Mouse (Mus musculus) monocyte, adult 2 months (primary cell): Measurements from ENCODE around the gene Phykpl.
"Not testable (repeated sequence)": the region's sequence is repeated elsewhere in the genome, so short reads cannot be mapped to it uniquely, and the experiment has no call there.

Source experiments
- DNase-seq, 2 experiments: peaks; one replicate each; pipeline ENCODE4 v3.0.0; 2022; ENCODE audit warnings: low spot score in 2 of 2, low read depth in 1 of 2

Gene Phykpl

DNA sequence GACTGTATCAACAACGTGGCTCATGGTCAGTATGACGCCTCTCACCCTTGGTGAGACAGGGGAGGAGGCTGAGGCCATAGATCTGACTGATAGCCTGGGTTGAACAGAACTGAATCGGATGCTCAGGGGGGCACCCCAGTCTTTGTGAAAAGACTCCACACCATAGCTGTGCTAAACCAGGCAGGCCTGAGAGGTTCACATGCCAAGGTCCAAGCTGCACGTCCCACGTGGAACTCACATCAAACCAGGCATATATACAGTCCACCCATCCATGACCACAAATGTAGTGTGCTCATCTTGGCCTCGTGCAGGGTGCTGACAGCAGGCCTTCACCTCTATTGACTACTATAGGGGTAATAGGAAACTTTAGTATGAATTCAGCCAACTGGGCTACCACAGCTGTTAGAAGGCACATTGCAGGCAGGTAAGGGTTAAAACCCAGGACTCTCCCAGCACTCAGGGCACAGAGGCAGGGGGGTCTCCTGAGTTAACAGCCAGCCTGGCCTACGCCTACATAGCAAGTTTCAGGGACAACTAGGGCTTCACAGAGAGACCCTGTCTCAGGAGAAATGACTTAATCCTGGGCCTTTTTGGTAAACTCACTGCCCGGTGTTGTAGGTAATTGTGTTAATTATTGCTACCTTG is 1.2 kb downstream of the Phykpl start:
- DNase-seq = no peak

DNA sequence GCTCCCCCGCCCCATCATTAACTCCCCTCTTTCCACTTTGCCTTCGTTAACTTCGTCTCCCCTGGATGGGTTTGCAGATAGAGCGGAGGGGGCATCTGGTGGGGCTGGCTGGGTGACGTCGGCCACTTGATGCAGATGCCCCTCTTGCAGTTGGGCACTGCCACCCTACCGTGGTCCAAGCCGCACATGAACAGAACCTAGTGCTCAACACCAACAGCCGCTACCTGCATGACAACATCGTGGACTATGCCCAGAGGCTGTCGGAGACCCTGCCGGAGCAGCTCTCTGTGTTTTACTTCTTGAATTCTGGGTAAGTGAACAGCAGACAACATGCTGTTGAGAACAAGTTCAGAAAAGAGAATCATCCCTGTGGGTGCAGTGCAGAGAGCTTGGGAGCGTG is 1.9 kb downstream of the Phykpl start:
- DNase-seq = no peak

DNA sequence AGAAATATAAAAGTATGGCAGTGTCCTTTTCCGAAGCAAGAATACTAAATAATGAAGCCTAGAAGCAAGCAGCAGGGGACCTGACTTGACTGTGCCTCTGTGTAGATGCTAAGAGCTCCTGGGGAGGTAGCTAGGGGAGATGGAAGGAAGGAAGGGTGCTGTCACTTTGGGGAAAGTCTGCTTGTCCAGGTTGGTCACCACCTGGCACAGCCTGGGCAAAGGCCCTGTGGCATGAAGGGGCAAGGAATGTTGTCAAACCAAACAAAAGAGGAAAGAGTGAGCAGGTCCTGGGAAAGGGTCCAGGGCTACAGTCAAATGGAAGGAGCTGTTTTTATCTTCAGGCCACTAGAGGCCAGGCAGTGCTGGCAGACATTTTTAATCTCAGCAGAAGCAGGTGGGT is 2.5 kb downstream of the Phykpl start:
- no peak for DNase-seq

DNA sequence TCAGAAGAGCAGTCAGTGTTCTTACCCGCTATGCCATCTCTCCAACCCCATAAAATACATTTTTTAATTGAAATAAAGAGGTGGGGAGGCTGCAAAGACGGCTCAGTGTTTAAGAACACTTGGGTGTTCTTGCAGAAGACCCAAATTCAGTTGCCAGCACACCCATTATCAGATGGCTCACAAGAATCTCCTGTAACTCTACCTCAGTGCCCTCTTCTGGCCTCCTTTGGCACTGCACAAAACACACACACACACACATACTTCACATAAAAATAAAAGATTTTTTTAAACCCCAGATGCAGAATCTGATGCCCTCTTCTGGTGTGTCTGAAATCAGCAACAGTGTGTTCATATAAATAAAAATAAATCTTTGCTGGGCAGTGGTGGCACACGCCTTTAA is 4.3 kb downstream of the Phykpl start:
- no peak for DNase-seq

GRCm38 (mm10) chr11:51590002-51590401 is 5.4 kb downstream of the Phykpl start:
- no peak for DNase-seq

- no peak for DNase-seq
Observed at GRCm38 (mm10) chr11:51591168-51591567, 6.6 kb downstream of the Phykpl start.

DNA sequence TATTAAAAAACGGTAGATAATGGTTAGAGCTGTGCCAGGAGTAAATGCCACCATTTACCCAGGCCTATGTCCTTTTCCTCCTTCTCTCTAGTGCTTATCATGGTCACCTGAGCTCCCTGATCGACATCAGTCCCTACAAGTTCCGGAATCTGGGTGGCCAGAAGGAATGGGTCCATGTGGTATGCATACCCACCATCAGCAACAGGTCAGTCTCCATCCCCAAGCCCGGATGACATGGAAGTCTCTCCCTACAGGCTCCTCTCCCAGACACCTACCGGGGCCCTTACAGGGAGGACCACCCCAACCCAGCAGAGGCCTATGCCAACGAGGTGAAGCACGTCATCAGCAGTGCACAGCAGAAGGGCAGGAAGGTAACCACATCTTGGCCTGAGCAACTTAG is 7.4 kb downstream of the Phykpl start:
- DNase-seq = no peak

DNA sequence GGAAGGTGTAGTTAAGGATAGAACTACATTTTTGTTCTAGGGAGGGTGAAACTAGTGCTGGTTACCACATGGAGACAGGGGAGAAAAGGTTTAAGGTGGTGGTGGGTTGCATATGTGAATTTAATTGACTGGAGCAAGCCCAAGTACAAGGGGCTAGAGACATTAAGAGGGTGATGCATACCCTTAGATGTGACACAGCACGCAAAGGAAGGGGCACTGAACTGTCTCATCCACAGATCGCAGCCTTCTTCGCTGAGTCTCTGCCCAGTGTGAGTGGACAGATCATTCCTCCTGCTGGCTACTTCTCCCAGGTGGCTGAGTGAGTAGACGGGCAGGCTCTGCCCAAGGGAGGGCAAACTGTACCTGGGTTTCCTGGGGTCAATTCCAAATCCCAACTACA is 8.8 kb downstream of the Phykpl start:
- DNase-seq = no peak

DNA sequence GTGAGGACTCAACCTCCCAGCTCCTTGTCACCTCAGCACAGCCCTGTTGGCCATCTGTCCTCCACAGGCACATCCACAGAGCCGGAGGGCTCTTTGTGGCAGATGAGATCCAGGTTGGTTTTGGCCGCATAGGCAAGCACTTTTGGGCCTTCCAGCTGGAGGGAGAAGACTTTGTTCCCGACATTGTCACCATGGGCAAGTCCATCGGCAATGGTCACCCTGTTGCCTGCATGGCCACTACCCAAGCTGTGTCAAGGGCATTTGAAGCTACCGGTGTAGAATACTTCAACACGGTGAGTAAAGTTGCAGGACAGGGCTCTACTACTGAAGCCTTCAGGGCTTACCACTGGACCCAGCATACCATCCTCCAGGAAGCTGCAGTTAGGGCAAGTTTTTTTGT is 9.3 kb downstream of the Phykpl start:
- DNase-seq = no peak

- no peak for DNase-seq
Observed at GRCm38 (mm10) chr11:51594715-51595350, 10.3 kb downstream of the Phykpl start.

- DNase-seq = no peak
Observed at GRCm38 (mm10) chr11:51595459-51596083, 11.0 kb downstream of the Phykpl start.

DNA sequence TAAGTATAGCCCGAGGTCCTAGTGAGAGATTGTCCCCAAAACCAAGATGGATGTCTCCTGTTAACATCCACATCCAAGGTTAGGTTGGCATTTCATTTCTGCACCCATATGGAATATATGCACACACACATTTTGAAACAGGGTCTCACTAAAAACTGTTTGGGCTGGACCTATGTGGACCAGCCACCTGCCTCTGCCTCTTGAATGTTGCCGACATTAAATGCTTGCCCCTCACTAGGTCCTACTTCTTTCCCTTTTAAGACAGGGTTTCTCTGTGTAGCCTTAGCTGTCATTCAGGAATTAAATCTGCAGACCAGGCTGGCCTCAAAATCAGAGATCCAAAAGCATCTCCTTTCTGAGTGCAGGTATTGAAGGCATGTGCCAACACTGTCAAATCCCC is 13.0 kb downstream of the Phykpl start:
- no peak for DNase-seq

DNA sequence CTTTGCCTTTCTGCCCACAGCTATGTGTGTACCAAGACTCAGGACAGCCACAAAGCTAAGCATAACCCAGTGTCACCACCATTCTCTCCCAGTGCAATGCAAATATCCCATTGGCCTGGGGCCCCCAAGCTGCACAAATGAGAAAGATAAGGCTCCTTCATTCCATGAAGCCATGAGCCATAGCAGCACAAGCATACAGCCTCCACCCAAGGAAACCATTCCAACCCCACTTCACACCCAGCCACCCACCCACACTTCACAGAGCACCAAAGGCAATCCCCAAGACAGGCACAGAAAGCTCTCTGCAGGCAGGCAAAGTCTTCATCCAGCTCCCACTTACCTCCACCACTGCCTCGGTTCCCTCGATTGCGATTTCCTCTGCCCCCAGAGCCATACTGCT is 17.7 kb downstream of the Phykpl start:
- DNase-seq = no peak

DNA sequence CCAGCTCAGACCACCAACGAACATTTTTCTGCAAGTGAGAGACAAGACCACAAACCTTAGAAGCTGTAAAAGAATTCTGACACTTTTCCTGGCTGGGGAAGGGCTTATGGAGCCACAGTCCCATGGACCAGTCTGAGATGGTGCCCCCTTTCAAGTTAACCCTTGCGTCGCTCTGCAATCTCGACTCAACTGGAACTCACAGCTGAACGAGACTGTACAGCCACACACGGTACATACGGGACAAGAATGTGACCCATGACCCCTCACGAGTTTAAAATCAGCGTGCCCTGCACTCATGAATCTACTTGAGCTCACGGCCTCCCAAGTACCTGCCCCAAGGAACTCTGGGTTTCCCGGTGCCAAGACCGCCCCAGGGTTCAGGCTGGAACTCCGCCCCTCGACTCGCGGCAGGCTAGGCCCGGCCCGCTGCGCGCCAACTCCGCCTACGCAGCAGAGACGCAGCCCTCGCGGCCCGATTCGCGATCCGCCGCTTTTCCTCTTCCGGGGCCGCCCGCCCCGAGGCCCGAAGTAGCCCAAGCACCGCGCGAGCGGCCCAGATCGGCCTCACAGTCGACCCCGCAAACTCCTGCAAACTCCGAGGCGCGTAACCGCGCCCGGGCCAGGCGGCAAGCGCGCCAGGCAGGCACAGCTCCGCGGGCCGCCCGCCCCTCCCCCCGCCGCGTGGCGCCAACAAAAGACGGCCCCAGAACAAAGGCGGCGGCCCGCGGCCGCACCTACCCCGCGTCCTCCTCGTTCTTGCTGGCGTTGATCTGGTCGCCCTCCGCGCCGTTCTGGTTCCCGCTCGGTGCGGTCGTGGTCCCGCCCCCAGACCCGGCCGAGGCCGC is 21.3 kb downstream of the Phykpl start:
- DNase-seq = peak in 1 of 2 experiments; percentile 68

- DNase-seq = peak; percentile 91 to 92
Observed at GRCm38 (mm10) chr11:51606447-51607095, 22.0 kb downstream of the Phykpl start, which contains the start of gene Hnrnpab. Hnrnpab (minus strand) TSS chr11:51606847.

GRCm38 (mm10) chr11:51607096-51607738 is 22.7 kb downstream of the Phykpl start:
- no peak for DNase-seq

GRCm38 (mm10) chr11:51609266-51609909 is 24.8 kb downstream of the Phykpl start:
- DNase-seq = no peak

- DNase-seq = not testable (repeated sequence)
Observed at GRCm38 (mm10) chr11:51609940-51610339, 25.4 kb downstream of the Phykpl start.

GRCm38 (mm10) chr11:51614256-51614655 is 29.7 kb downstream of the Phykpl start:
- DNase-seq = no peak

GRCm38 (mm10) chr11:51615129-51615528 is 30.6 kb downstream of the Phykpl start:
- no peak for DNase-seq
